Mouse (Mus musculus) kidney, embryonic 16.5 days (tissue): ENCODE results near the gene Kpna3. TPM values are rescaled to one million over a fixed set of nuclear protein-coding genes. Genes with fewer than 3 reads are reported as not detected.
"Not testable (repeated sequence)": the region's sequence is repeated elsewhere in the genome, so short reads cannot be mapped to it uniquely, and the experiment has no call there.

Experiments used
- ATAC-seq: fragments of 200-750 bp; cut with Nextera tagmentation; 2 replicates; pipeline ENCODE4 v1.8.0; 2017; ENCODE audit warnings: moderate TSS enrichment; ENCODE audit not compliant: low FRiP score, low TSS enrichment
- H3K27ac ChIP-seq: fragments of 300-500 bp; sonication (generic); 2 replicates; pipeline ENCODE4 v1.5.1; 2014; ENCODE audit warnings: low read length
- H3K27me3 ChIP-seq: fragments of 300-500 bp; sonication (generic); 2 replicates; pipeline ENCODE4 v1.6.1; 2014; ENCODE audit warnings: low read length, control low read depth, mixed read lengths; ENCODE audit not compliant: insufficient read depth
- H3K36me3 ChIP-seq: fragments of 300-500 bp; sonication (generic); 2 replicates; pipeline ENCODE4 v1.6.1; 2014; ENCODE audit warnings: low read length, control low read depth, mixed read lengths; ENCODE audit not compliant: insufficient read depth
- H3K4me1 ChIP-seq: fragments of 300-500 bp; sonication (generic); 2 replicates; pipeline ENCODE4 v1.6.1; 2014; ENCODE audit warnings: low read length, control low read depth, mixed read lengths; ENCODE audit not compliant: insufficient read depth
- H3K4me2 ChIP-seq: fragments of 300-500 bp; sonication (generic); replicated peaks from 2 replicates; pipeline ENCODE4 v1.6.1; 2014; ENCODE audit warnings: low read depth, low read length
- H3K4me3 ChIP-seq: fragments of 300-500 bp; sonication (generic); 2 replicates; pipeline ENCODE4 v1.5.1; 2014; ENCODE audit warnings: mild to moderate bottlenecking, low read length
- H3K9ac ChIP-seq: fragments of 300-500 bp; sonication (generic); replicated peaks from 2 replicates; pipeline ENCODE4 v1.6.1; 2014; ENCODE audit warnings: low read length
- H3K9me3 ChIP-seq: fragments of 300-500 bp; sonication (generic); 2 replicates; pipeline ENCODE4 v1.6.1; 2016; ENCODE audit warnings: low read length, control low read depth
- WGBS: fragments of 180-500 bp; shearing (Covaris S2); extraction: QIAGEN DNeasy Blood & Tissue Kit; methylation state at CpG from one replicate; pipeline ENCODE4 v1.1.7; 2014; 5-methylcytosine and 5-hydroxymethylcytosine counted together
- polyA plus RNA-seq: library from polyadenylated mRNA; unstranded; fragments of >200 nt; fragmentation: Nextera tagmentation; extraction: Ambion mirVana; gene quantifications from 2 replicates; pipeline ENCODE4 v1.2.1, GENCODE M21; 2015

Kpna3 gene
- polyA plus RNA-seq, 1 experiment from 2014 or later = 46.2 TPM

DNA sequence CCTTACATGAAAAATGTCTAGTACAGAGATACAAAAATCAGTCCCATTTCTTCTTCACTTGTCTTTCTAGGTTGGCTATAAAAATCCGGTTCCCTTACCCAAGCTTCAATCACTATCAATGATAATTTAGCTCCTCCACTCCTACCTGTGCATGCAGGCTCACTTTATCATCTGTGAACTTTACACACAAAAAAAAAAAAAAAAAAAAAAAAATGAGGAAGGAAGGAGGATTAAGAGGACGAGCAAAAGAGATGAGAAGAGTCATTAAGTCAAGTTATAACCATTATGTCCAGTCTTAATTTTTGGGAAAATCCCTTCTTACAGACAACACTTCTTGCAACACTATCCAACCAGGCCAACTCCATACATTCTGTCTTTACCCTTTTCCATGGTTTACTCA, 2.8 kb downstream of the Kpna3 start:
- no peak overlapping the region for H3K9ac ChIP-seq
- no peaks in the 10 kb centered on the region for H3K9me3 ChIP-seq
- no peak overlapping the region for H3K27ac ChIP-seq
- H3K36me3 ChIP-seq = no peaks in the 10 kb centered on the region
- H3K27me3 ChIP-seq = no peaks in the 10 kb centered on the region
- ATAC-seq = no peak
- H3K4me2 ChIP-seq = no peak overlapping the region
- peaks cover 19% of the 10 kb centered on the region for H3K4me1 ChIP-seq
- no peak overlapping the region for H3K4me3 ChIP-seq
- 80% methylated on average over 2 of the region's 2 CpGs for WGBS

DNA sequence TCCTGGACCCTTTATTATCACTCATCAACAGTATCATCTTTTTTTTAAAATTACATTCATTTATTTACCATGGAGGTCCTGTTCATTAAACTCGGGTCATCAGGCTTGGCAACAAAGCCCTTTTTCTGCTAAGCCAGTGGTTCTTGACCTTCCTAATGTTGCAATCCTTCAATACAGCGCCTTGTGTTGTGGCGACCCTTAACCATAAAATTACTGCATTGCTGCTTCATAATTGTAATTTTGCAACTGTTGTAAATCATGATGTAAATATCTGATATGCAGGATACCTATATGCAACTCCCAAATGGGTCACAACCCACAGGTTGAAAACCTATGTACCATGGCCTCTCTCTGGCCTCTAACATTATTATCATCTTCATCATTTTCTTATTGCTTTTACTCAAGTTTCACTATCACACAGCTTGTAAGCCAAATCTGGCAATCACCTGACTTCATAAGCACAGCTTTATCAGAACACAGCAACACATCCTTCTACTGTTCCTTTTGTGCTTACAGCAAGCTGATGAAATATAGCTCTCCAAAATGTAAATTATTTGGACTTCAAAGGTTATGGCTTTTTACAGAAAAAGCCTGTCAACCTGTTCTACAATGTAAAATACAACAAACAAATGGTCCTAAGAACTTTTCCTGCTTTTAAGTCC, 11.4 kb downstream of the Kpna3 start:
- 57% methylated on average over 3 of the region's 3 CpGs for WGBS
- no peak overlapping the region for H3K4me2 ChIP-seq

DNA sequence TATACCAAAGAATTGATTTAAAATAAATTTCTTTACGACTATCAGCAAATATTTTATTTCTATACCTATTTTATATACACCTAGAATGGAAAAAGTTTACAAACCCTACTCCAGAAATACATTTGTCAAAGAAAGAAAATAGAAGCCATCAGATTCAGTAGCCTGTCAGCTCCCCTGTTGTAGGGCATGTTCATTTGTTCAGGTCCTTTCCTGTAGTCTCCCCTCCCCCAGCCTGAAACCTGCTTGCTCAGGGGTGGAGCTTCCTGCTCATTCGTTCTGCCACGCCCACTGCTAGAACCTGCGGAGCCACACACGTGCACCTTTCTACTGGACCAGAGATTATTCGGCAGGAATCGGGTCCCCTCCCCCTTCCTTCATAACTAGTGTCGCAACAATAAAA, 12.6 kb downstream of the Kpna3 start:
- H3K27ac ChIP-seq, H3K36me3 ChIP-seq, ATAC-seq, H3K9me3 ChIP-seq, H3K4me2 ChIP-seq, H3K27me3 ChIP-seq, H3K4me3 ChIP-seq, H3K9ac ChIP-seq: not testable (repeated sequence)
- 57% methylated on average over 3 of the region's 8 CpGs for WGBS
- peaks cover 10% of the 10 kb centered on the region; the same call in 1 of the 2 replicates for H3K4me1 ChIP-seq

More for the DNA sequence above, 11.4 kb downstream of the Kpna3 start:
- Histone ChIP-seq H3K36me3 (no peaks in the 10 kb centered on the region), H3K9me3 (no peaks in the 10 kb centered on the region), H3K27ac (no peak overlapping the region), H3K27me3 (no peaks in the 10 kb centered on the region), H3K4me1 (peaks cover 14% of the 10 kb centered on the region; the same call in 1 of the 2 replicates), H3K4me3 (no peak overlapping the region), H3K9ac (no peak overlapping the region)
- ATAC-seq = no peak

DNA sequence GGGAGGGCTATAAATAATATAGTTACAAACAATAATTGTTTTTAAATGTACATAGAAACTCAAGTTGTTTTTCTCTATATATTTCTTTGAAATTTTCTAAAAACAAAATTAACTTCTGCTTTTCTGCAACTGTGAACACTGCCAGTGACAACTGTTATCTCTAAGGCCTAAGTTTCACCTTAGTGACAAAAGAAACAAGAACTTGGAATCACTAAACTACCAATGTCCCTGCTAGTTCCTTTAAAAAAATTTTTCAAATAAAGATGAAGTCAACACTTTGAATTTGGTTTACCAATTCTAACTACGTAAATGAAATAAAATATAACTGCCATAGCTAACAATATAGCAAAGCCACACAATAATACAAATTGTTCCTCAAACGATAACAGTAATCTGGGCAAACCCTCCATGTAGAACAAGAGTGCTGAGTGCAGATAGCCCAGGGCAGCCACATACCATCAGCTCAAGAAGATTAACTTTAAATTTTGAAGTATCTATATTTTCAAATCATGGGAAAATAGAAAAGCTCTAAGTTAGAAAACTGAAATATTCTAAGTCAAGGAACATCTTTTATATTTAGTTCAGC, 14.5 kb downstream of the Kpna3 start:
- H3K36me3 ChIP-seq = no peaks in the 10 kb centered on the region
- ATAC-seq = no peak
- no peaks in the 10 kb centered on the region for H3K27me3 ChIP-seq
- H3K9me3 ChIP-seq = no peaks in the 10 kb centered on the region
- H3K9ac ChIP-seq = no peak overlapping the region
- peaks cover 10% of the 10 kb centered on the region; the same call in 1 of the 2 replicates for H3K4me1 ChIP-seq
- H3K4me2 ChIP-seq = no peak overlapping the region
- no peak overlapping the region for H3K27ac ChIP-seq
- 94% methylated on average over 2 of the region's 2 CpGs for WGBS
- H3K4me3 ChIP-seq = no peak overlapping the region

DNA sequence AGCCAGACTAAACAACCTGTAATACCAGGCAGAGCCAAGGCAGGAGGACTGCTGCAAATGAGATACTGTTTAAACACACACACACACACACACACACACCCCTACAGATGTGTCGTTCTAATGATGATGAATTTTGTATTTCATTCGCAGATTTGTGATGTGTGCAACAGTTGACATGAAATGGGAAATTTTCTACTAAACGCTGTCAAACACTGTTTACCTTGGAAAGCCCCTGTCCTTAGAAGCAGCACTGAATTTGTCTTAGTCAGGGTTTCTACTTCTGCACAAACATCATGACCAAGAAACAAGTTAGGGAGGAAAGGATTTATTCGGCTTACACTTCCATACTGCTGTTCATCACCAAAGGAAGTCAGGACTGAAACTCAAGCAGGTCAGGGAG, 24.0 kb downstream of the Kpna3 start:
- no peaks in the 10 kb centered on the region for H3K27me3 ChIP-seq
- H3K4me2 ChIP-seq = no peak overlapping the region
- no peak overlapping the region for H3K4me3 ChIP-seq
- 47% methylated on average over 4 of the region's 4 CpGs for WGBS
- ATAC-seq = no peak
- H3K27ac ChIP-seq = no peak overlapping the region
- H3K9ac ChIP-seq = no peak overlapping the region
- no peaks in the 10 kb centered on the region for H3K9me3 ChIP-seq
- H3K4me1 ChIP-seq = peaks cover 6% of the 10 kb centered on the region; the same call in 1 of the 2 replicates
- no peaks in the 10 kb centered on the region for H3K36me3 ChIP-seq

DNA sequence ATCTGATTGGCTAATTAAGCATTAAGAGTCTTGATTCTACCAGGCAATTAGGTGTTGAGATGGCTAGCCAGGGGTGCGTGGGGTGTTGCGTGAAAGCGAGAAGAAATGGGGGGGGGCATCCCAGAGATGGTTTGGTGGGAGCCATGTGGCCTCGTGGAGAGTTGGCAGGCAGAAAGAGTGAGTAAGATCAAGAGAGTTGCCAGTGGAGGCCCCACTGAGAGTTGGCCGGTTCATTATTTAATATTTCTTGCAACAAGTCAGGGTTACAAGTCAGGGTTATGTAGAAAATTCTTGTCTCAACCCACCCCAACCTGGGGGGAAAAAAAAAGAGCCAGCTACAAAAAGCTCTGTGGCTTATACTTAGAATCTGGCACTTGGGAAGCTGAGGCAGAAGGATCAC, 24.4 kb downstream of the Kpna3 start:
- H3K27me3 ChIP-seq = no peaks in the 10 kb centered on the region
- H3K27ac ChIP-seq = no peak overlapping the region
- no peak overlapping the region for H3K4me2 ChIP-seq
- ATAC-seq = no peak
- no peaks in the 10 kb centered on the region for H3K9me3 ChIP-seq
- peaks cover 6% of the 10 kb centered on the region; the same call in 1 of the 2 replicates for H3K4me1 ChIP-seq
- H3K4me3 ChIP-seq = no peak overlapping the region
- H3K9ac ChIP-seq = no peak overlapping the region
- H3K36me3 ChIP-seq = no peaks in the 10 kb centered on the region
- WGBS = 75% methylated on average over 5 of the region's 5 CpGs

DNA sequence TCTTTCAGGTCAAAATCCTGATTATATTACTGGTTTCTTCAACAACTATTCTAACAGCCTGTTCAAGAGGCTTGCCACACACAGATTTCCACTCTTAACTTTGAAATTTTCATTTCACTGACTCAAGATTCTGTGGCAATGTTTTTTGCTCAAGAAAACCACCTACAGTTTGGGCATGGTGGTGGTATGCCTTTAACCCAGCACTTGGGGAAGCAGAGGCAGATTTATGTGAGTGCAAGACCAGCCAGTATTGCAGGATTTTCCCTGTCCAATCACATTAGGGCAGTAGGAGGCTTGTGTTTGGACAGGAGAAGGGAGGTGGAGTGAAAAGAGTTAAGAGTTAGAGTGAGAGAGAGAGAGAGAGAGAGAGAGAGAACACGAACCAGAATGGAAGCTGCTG, 24.9 kb downstream of the Kpna3 start:
- no peak overlapping the region for H3K9ac ChIP-seq
- no peak overlapping the region for H3K27ac ChIP-seq
- ATAC-seq = no peak
- no peaks in the 10 kb centered on the region for H3K9me3 ChIP-seq
- 29% methylated on average over 1 of the region's 1 CpGs for WGBS
- H3K4me1 ChIP-seq = peaks cover 6% of the 10 kb centered on the region; the same call in 1 of the 2 replicates
- H3K4me2 ChIP-seq = no peak overlapping the region
- no peaks in the 10 kb centered on the region for H3K27me3 ChIP-seq
- no peaks in the 10 kb centered on the region for H3K36me3 ChIP-seq
- no peak overlapping the region for H3K4me3 ChIP-seq

DNA sequence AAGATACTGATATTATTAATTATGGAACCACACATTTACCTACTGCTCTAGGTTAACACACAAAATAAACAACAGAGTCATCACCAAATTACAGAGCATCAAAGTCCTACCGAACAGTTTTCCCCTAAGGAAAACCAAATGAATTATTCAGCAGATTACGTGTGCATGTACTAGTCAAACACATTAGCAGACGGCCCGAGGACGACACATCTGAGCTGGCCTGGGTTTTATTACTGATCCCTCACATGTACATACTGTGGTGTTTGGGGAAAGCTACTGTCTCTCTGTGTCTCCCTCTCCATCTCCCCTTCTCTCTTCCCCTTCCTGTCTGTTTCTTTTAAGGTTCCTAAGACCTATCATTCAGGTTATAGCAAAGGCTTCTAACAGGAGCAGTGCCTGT, 25.5 kb downstream of the Kpna3 start:
- Histone ChIP-seq H3K4me1 (peaks cover 6% of the 10 kb centered on the region; the same call in 1 of the 2 replicates), H3K4me2 (no peak overlapping the region), H3K36me3 (no peaks in the 10 kb centered on the region), H3K9me3 (no peaks in the 10 kb centered on the region), H3K9ac (no peak overlapping the region), H3K27ac (no peak overlapping the region), H3K27me3 (no peaks in the 10 kb centered on the region), H3K4me3 (no peak overlapping the region)
- no peak for ATAC-seq
- 61% methylated on average over 5 of the region's 5 CpGs for WGBS

DNA sequence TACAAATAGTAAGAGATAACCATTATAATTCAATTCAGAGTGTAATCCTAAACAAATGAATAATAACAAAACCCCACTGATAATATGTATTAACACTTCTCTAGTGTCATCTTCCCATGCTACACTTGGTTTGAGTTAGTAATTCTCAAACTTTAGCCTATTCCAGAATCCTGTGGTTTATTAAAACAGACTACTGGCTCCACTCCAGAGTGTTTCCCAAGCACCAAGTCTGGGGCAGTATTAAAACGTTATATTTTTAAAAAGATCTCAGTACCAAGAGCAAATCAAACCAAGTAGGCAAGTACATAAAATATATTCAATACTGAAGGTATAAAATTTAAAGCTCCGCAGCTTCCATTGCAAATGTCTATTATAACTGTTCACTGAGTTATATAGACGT, 26.0 kb downstream of the Kpna3 start:
- Histone ChIP-seq H3K9ac (no peak overlapping the region), H3K36me3 (no peaks in the 10 kb centered on the region), H3K4me1 (peaks cover 6% of the 10 kb centered on the region; the same call in 1 of the 2 replicates), H3K4me2 (no peak overlapping the region), H3K27ac (no peak overlapping the region), H3K4me3 (no peak overlapping the region), H3K9me3 (no peaks in the 10 kb centered on the region), H3K27me3 (no peaks in the 10 kb centered on the region)
- no peak for ATAC-seq
- 80% methylated on average over 3 of the region's 3 CpGs for WGBS

DNA sequence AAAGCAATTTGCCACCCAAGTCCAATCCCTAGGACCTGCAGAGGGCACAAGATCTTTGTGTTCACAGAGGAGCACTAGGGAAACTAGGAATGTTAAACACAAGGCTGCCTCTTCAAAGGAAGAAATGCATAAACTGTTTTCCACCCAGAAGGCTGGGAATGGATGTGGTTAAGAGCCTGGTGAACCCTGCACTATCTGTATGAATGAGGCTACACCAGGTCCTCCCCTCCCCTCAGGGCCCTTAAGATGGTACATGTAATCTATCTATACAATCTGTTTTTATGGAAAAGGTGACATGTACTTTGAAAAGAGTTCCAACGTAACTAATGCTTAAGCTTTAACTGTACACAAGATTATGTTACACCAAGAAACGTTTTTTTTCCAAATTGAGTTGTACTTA, 29.7 kb downstream of the Kpna3 start:
- no peaks in the 10 kb centered on the region for H3K27me3 ChIP-seq
- no peak overlapping the region for H3K27ac ChIP-seq
- no peak overlapping the region for H3K4me2 ChIP-seq
- ATAC-seq = no peak
- H3K4me3 ChIP-seq = no peak overlapping the region
- no peak overlapping the region for H3K9ac ChIP-seq
- H3K4me1 ChIP-seq = peaks cover 6% of the 10 kb centered on the region; the same call in 1 of the 2 replicates
- H3K36me3 ChIP-seq = no peaks in the 10 kb centered on the region
- no peaks in the 10 kb centered on the region for H3K9me3 ChIP-seq
- 50% methylated on average over 2 of the region's 2 CpGs for WGBS
